Mouse (Mus musculus): ENCODE measurements at regions not wholly inside any gene's neighbourhood (a gene's known extent, or its start where the extent isn't known, plus 50 kb on each side); places are given as distances from the start of the nearest gene placed in this dataset.

- WGBS, result 90% methylated on average over 14 of the region's 14 CpGs
- ATAC-seq (ENCODE audit: low read depth), result no peak
- Histone ChIP-seq H3K4me3 (ENCODE audit: low read length) (no peak overlapping the region), H3K4me1 (replicated peaks; ENCODE audit: control insufficient read depth, insufficient read depth, low read length) (no peaks in the 10 kb centered on the region), H3K9ac (ENCODE audit: low read length) (no peak overlapping the region), H3K27me3 (ENCODE audit: control insufficient read depth, insufficient read depth, low read depth, low read length) (no peaks in the 10 kb centered on the region), H3K36me3 (ENCODE audit: control insufficient read depth, insufficient read depth, low read length) (no peaks in the 10 kb centered on the region), H3K4me2 (ENCODE audit: low read depth, low read length) (no peak overlapping the region), H3K27ac (ENCODE audit: low read length) (no peak overlapping the region), H3K9me3 (ENCODE audit: control insufficient read depth, low read length) (no peaks in the 10 kb centered on the region)
Observed at GRCm38 (mm10) chr5:119072712-119073111, 512.2 kb downstream of the Med13l start.

GRCm38 (mm10) chr5:119080747-119081146 lies 520.3 kb downstream of the Med13l start:
- no peaks in the 10 kb centered on the region for H3K36me3 ChIP-seq (ENCODE audit: control insufficient read depth, insufficient read depth, low read length)
- 85% methylated on average over 5 of the region's 5 CpGs for WGBS
- peaks cover 11% of the 10 kb centered on the region for H3K4me1 ChIP-seq (replicated peaks; ENCODE audit: control insufficient read depth, insufficient read depth, low read length)
- H3K9me3 ChIP-seq (ENCODE audit: control insufficient read depth, low read length), result no peaks in the 10 kb centered on the region
- no peak overlapping the region for H3K4me3 ChIP-seq (ENCODE audit: low read length)
- H3K4me2 ChIP-seq (ENCODE audit: low read depth, low read length), result no peak overlapping the region
- peaks cover 8% of the 10 kb centered on the region for H3K27me3 ChIP-seq (ENCODE audit: control insufficient read depth, insufficient read depth, low read depth, low read length)
- no peak overlapping the region for H3K27ac ChIP-seq (ENCODE audit: low read length)
- H3K9ac ChIP-seq (ENCODE audit: low read length), result no peak overlapping the region
- ATAC-seq (ENCODE audit: low read depth), result no peak

- 25% methylated on average over 15 of the region's 15 CpGs for WGBS
- H3K4me2 ChIP-seq (ENCODE audit: low read depth, low read length), result peak overlapping the region; percentile 18; the same call in 1 of the 2 replicates
- no peak overlapping the region for H3K27ac ChIP-seq (ENCODE audit: low read length)
- H3K36me3 ChIP-seq (ENCODE audit: control insufficient read depth, insufficient read depth, low read length), result no peaks in the 10 kb centered on the region
- ATAC-seq (ENCODE audit: low read depth), result peak; percentile 17; the same call in 1 of the 2 replicates
- no peaks in the 10 kb centered on the region for H3K9me3 ChIP-seq (ENCODE audit: control insufficient read depth, low read length)
- peaks cover 15% of the 10 kb centered on the region for H3K27me3 ChIP-seq (ENCODE audit: control insufficient read depth, insufficient read depth, low read depth, low read length)
- 0 out of 2 replicates have a peak overlapping the region, but pooled peaks have one; percentile 20 for H3K9ac ChIP-seq (ENCODE audit: low read length)
- H3K4me3 ChIP-seq (ENCODE audit: low read length), result no peak overlapping the region
- peaks cover 24% of the 10 kb centered on the region for H3K4me1 ChIP-seq (replicated peaks; ENCODE audit: control insufficient read depth, insufficient read depth, low read length)
Observed at GRCm38 (mm10) chr5:119082895-119083294, 522.4 kb downstream of the Med13l start.

- H3K4me1 ChIP-seq (replicated peaks; ENCODE audit: control insufficient read depth, insufficient read depth, low read length), result no peaks in the 10 kb centered on the region
- no peak for ATAC-seq (ENCODE audit: low read depth)
- peak overlapping the region; percentile 63 for H3K9ac ChIP-seq (ENCODE audit: low read length)
- H3K36me3 ChIP-seq (ENCODE audit: control insufficient read depth, insufficient read depth, low read length), result no peaks in the 10 kb centered on the region
- H3K27ac ChIP-seq (ENCODE audit: low read length), result no peak overlapping the region
- no peaks in the 10 kb centered on the region for H3K9me3 ChIP-seq (ENCODE audit: control insufficient read depth, low read length)
- peak overlapping the region; percentile 60 for H3K4me2 ChIP-seq (ENCODE audit: low read depth, low read length)
- H3K4me3 ChIP-seq (ENCODE audit: low read length), result peak overlapping the region; percentile 37
- H3K27me3 ChIP-seq (ENCODE audit: control insufficient read depth, insufficient read depth, low read depth, low read length), result no peaks in the 10 kb centered on the region
- 0% methylated on average over 17 of the region's 17 CpGs for WGBS
Observed at GRCm38 (mm10) chr5:119097576-119098193, 537.2 kb downstream of the Med13l start.

- Histone ChIP-seq H3K27ac (ENCODE audit: low read length) (no peak overlapping the region), H3K4me2 (ENCODE audit: low read depth, low read length) (no peak overlapping the region), H3K4me3 (ENCODE audit: low read length) (no peak overlapping the region), H3K4me1 (replicated peaks; ENCODE audit: control insufficient read depth, insufficient read depth, low read length) (no peaks in the 10 kb centered on the region), H3K27me3 (ENCODE audit: control insufficient read depth, insufficient read depth, low read depth, low read length) (no peaks in the 10 kb centered on the region), H3K9me3 (ENCODE audit: control insufficient read depth, low read length) (no peaks in the 10 kb centered on the region), H3K9ac (ENCODE audit: low read length) (no peak overlapping the region), H3K36me3 (ENCODE audit: control insufficient read depth, insufficient read depth, low read length) (no peaks in the 10 kb centered on the region)
- ATAC-seq (ENCODE audit: low read depth), result no peak
- 64% methylated on average over 6 of the region's 6 CpGs for WGBS
Observed at GRCm38 (mm10) chr5:119099817-119100216, 539.3 kb downstream of the Med13l start.

GRCm38 (mm10) chr5:119103503-119103902 lies 543.0 kb downstream of the Med13l start:
- ATAC-seq (ENCODE audit: low read depth), result no peak
- no peaks in the 10 kb centered on the region for H3K4me1 ChIP-seq (replicated peaks; ENCODE audit: control insufficient read depth, insufficient read depth, low read length)
- 32% methylated on average over 1 of the region's 1 CpGs for WGBS

GRCm38 (mm10) chr5:119107898-119108297 lies 547.4 kb downstream of the Med13l start:
- no peaks in the 10 kb centered on the region for H3K36me3 ChIP-seq (ENCODE audit: control insufficient read depth, insufficient read depth, low read length)
- 62% methylated on average over 4 of the region's 4 CpGs for WGBS
- no peaks in the 10 kb centered on the region; the same call in 1 of the 2 replicates for H3K4me1 ChIP-seq (replicated peaks; ENCODE audit: control insufficient read depth, insufficient read depth, low read length)
- H3K4me3 ChIP-seq (ENCODE audit: low read length), result no peak overlapping the region
- no peak for ATAC-seq (ENCODE audit: low read depth)
- no peak overlapping the region for H3K4me2 ChIP-seq (ENCODE audit: low read depth, low read length)
- H3K27me3 ChIP-seq (ENCODE audit: control insufficient read depth, insufficient read depth, low read depth, low read length), result no peaks in the 10 kb centered on the region
- no peak overlapping the region for H3K9ac ChIP-seq (ENCODE audit: low read length)
- no peak overlapping the region for H3K27ac ChIP-seq (ENCODE audit: low read length)
- H3K9me3 ChIP-seq (ENCODE audit: control insufficient read depth, low read length), result no peaks in the 10 kb centered on the region

More at GRCm38 (mm10) chr5:119103503-119103902, 543.0 kb downstream of the Med13l start:
- Histone ChIP-seq H3K27ac (ENCODE audit: low read length) (no peak overlapping the region), H3K36me3 (ENCODE audit: control insufficient read depth, insufficient read depth, low read length) (no peaks in the 10 kb centered on the region), H3K27me3 (ENCODE audit: control insufficient read depth, insufficient read depth, low read depth, low read length) (no peaks in the 10 kb centered on the region), H3K4me3 (ENCODE audit: low read length) (no peak overlapping the region), H3K9me3 (ENCODE audit: control insufficient read depth, low read length) (no peaks in the 10 kb centered on the region), H3K9ac (ENCODE audit: low read length) (no peak overlapping the region), H3K4me2 (ENCODE audit: low read depth, low read length) (no peak overlapping the region)

- H3K27ac ChIP-seq (ENCODE audit: low read length), result no peak overlapping the region
- 56% methylated on average over 1 of the region's 1 CpGs for WGBS
- no peaks in the 10 kb centered on the region for H3K9me3 ChIP-seq (ENCODE audit: control insufficient read depth, low read length)
- no peaks in the 10 kb centered on the region for H3K27me3 ChIP-seq (ENCODE audit: control insufficient read depth, insufficient read depth, low read depth, low read length)
- ATAC-seq (ENCODE audit: low read depth), result no peak
- no peak overlapping the region for H3K9ac ChIP-seq (ENCODE audit: low read length)
- no peaks in the 10 kb centered on the region for H3K36me3 ChIP-seq (ENCODE audit: control insufficient read depth, insufficient read depth, low read length)
- H3K4me1 ChIP-seq (replicated peaks; ENCODE audit: control insufficient read depth, insufficient read depth, low read length), result no peaks in the 10 kb centered on the region; the same call in 1 of the 2 replicates
- H3K4me3 ChIP-seq (ENCODE audit: low read length), result no peak overlapping the region
- no peak overlapping the region for H3K4me2 ChIP-seq (ENCODE audit: low read depth, low read length)
Observed at GRCm38 (mm10) chr5:119109501-119109900, 549.0 kb downstream of the Med13l start.

- Histone ChIP-seq H3K27ac (ENCODE audit: low read length) (no peak overlapping the region), H3K9me3 (ENCODE audit: control insufficient read depth, low read length) (no peaks in the 10 kb centered on the region), H3K36me3 (ENCODE audit: control insufficient read depth, insufficient read depth, low read length) (no peaks in the 10 kb centered on the region), H3K9ac (ENCODE audit: low read length) (no peak overlapping the region), H3K4me3 (ENCODE audit: low read length) (no peak overlapping the region), H3K27me3 (ENCODE audit: control insufficient read depth, insufficient read depth, low read depth, low read length) (no peaks in the 10 kb centered on the region), H3K4me2 (ENCODE audit: low read depth, low read length) (no peak overlapping the region), H3K4me1 (replicated peaks; ENCODE audit: control insufficient read depth, insufficient read depth, low read length) (no peaks in the 10 kb centered on the region; the same call in 1 of the 2 replicates)
- WGBS, result 28% methylated on average over 5 of the region's 7 CpGs
- peak; percentile 53 for ATAC-seq (ENCODE audit: low read depth)
Observed at GRCm38 (mm10) chr5:119114074-119114473, 553.6 kb downstream of the Med13l start.
